Mouse (Mus musculus) liver, postnatal 0 days (tissue): ENCODE results near the gene Il17re.

Source experiments
- CTCF ChIP-seq: sonication (generic); IDR thresholded peaks from 2 replicates; pipeline ENCODE4 v1.5.1; 2016; ENCODE audit warnings: antibody characterized with exemption, low read depth
- EP300 ChIP-seq: IDR thresholded peaks from 2 replicates; pipeline ENCODE4 v1.6.1; 2016; ENCODE audit warnings: antibody characterized with exemption, low read depth, mild to moderate bottlenecking

DNA sequence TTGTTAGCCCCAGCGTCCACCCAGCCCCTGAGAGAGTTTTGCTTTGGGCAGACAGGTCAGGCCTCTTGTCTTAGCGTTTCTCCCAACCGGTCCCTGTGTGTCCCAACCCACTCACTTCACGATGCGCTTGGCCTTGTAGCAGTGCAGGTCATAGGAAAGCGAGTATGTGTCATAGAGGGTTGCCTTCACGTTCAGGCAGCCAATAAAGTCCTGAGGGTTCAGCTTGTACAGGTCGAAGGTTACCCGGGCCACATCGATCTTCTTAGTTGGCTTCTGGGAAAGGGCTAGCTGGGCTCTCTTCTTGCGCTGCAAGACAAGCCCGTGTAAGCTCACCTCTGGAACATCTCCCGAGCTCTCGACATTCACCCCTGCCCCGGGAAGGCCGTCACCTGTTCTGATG is 30.3 kb upstream of the Il17re start:
- TF ChIP-seq EP300 (0 out of 2 replicates have a peak, but pooled peaks have one; percentile 28), CTCF (no peak)
